Mouse (Mus musculus) stomach, postnatal 0 days (tissue): ENCODE data around the gene Dcaf8.

Experiments used
- CTCF ChIP-seq: IDR thresholded peaks from 2 replicates; pipeline ENCODE4 v1.5.1; 2016; ENCODE audit warnings: antibody characterized with exemption, low read depth, mild to moderate bottlenecking, moderate library complexity
- EP300 ChIP-seq: optimal IDR thresholded peaks from 2 replicates; pipeline ENCODE3; 2016; ENCODE audit warnings: antibody characterized with exemption

DNA sequence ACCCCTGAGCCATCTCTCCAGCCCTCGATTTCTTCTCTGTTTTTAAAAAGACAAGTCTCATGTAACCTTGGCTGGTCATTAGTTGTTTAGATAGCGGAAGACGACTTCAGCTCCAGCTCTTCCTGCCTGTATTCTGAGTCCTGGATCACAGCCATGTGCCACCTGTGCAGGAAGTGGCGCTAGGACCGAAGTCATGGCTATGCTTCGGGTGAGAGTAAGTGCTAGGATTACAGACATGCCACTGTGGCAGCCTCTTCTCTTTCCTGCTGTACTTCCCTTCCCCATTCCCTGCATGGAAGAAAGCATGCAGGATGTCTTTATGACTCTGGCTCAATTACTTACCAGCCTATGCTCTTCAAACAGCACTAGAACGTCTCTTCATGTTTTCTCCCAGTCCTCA lies 31.2 kb downstream of the Dcaf8 start:
- TF ChIP-seq CTCF (no peak), EP300 (no peak)
